Mouse (Mus musculus) cerebellum, adult 18-20 months (tissue): Measurements from ENCODE around the gene Adra1b.

Experiments used
- DNase-seq, 2 experiments: peaks; one replicate each; pipeline ENCODE4 v3.0.0; 2021

The Adra1b gene

GRCm38 (mm10) chr11:43901051-43901654, at the start of gene Adra1b:
Gene Adra1b (minus strand): TSS chr11:43901210.
- no peak for DNase-seq

DNA sequence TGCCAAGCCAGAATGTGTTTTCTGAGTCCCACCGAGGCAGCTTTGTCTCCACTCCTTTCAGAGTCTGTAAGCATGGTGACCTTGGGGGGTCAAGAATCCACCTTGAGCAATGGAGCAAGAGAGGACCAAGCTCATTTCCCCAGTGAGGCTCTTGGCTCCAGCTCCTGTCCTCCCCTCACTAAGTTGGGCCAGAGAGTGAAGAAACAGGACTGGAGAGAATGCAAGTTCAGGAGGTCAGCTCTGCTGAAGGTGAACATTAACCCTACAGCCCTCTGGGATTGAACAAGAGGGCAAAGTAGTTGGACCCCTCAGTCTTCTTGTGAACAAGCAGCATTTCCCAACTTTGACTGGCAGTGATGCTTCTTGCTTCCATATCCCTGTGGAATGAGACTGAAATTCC, 49.3 kb upstream of the Adra1b start:
- DNase-seq, result no peak

GRCm38 (mm10) chr11:43943781-43944180, 42.8 kb upstream of the Adra1b start:
- DNase-seq, result no peak

GRCm38 (mm10) chr11:43943167-43943566, 42.2 kb upstream of the Adra1b start:
- DNase-seq, result no peak

GRCm38 (mm10) chr11:43940501-43941202, 39.6 kb upstream of the Adra1b start:
- DNase-seq, result no peak

DNA sequence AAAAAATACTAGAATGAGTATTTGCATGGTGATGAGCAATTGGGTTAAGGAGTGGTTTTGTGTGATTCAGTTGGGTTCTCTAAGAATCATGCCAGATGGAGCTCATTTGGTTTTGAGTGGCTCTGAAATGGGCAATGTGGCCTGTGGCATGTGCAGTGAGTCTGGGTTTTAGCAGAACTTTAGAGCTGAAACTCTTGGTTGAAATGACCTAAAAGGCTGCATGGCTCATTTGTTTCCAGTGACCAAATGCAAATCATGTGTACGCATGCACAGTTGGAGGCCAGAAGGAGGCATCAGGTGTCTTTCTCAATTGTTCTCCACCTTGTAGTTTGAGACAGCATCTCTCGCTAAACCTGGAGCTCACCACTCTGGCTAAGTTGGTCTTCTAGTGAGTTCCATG, 35.0 kb upstream of the Adra1b start:
- no peak for DNase-seq

GRCm38 (mm10) chr11:43933480-43933879, 32.5 kb upstream of the Adra1b start:
- peak; percentile 12 to 17 for DNase-seq

- DNase-seq, result no peak
Observed at GRCm38 (mm10) chr11:43933000-43933399, 32.0 kb upstream of the Adra1b start.

GRCm38 (mm10) chr11:43930191-43930590, 29.2 kb upstream of the Adra1b start:
- DNase-seq, result no peak

GRCm38 (mm10) chr11:43929706-43930105, 28.7 kb upstream of the Adra1b start:
- no peak for DNase-seq

DNA sequence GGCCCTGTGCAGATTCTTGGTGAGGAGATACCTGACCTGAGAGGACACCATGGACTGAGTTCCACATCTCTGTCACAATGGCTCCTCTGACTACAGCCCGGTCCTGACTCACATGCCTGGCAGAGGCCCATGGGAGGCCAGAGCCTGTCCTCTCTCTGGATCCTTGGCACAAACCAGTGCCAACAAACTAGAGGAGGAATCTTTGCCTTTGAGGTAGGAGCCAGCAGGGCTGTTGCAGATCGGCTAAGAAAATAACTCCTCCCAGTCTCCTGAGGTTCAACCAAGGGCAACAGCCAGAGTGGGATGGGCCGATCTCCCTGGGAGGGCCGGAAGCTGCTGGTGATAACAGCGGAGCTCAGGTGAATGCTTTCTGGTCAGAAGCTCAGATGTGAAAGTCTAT, 28.2 kb upstream of the Adra1b start:
- DNase-seq, result peak; percentile 17 to 21

DNA sequence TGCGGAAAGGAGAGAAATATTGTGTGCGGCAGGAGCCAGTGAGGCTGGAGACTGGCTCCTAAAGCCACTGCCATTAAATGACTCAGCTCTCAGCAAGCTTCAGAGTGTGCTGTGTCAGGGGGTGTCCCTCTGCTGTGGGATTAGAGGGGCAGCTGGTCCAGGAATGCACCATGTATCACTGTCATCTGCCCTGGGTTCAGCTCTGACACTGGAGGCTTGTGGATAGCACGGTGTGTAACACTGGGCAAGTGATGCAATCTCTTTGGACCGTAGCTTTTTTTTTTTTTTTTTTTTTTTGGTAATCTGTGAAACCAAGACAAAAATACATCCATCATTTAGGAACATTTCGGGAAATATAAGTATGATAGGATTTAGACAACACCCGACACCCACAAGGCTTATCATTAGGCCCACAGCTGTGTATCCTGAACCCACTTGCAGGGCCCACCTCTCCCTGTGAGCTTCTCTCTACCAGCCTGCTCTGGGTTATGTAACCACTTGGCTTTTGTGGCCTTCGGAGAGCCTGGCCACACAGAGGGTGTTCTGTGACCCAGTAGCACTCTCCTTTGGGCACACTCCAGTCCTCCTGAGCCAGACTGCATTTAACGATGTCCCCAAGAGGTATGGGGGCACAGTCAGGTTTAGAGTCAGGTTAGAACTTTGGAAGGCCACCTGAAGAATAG, 26.3 kb upstream of the Adra1b start:
- DNase-seq, result peak; percentile 14 to 24

DNA sequence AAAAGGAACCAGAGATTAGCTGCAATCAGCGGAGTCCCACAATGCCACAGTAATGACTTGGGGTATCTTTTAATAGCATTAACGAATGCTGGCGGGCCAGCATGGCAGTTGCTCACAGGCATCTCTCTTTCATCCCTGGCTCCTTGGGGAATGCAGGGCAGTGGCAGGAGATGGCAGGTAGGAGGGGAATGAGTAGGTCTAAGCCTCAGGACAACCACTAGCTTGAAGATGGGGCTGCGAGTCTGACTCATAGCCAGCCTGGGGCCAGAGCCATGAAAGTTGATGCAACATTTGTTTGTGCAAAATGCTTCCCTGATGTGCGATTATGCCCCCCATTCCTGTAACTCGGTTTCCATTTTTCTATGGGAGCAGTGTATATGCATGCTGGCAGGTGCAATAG, 25.2 kb upstream of the Adra1b start:
- DNase-seq, result no peak

DNA sequence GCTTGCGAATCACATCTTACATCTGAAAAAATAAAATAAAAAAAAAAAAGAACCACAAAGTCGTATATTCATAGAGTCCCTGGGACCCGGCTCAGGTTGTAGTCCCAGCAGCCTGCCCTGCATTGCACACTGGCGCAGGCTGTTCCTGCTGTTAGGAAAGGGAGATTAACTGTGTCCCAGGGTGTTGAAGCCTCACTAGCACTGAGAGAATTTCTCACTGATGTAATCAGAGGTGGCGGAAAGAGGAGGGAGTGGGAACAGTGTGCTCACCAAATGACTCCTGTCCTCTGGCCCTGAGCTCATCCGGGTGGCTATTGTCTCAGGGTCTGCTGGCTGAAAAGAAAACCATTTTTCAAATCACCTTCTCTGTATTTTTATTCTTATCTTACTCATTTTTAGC, 24.6 kb upstream of the Adra1b start:
- no peak for DNase-seq

DNA sequence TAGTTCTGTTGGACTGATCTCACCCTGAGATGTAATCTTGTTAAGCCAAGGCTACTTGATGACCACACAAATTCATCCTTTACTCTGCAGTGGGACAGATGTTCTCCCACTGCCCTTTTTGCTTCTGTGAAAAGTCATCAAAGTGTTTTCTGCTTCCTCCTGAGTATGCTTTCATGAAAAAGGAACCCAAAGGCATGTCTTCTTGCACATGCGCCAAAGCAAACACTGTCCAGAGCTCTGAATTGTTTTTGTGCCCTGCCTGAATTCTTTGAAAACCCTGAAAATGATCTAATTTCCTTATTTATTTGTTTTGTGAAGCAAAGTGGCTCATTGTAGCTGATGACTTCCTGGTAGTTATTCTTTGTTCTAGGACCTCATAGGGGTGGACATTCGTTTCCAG, 20.7 kb upstream of the Adra1b start:
- no peak for DNase-seq

DNA sequence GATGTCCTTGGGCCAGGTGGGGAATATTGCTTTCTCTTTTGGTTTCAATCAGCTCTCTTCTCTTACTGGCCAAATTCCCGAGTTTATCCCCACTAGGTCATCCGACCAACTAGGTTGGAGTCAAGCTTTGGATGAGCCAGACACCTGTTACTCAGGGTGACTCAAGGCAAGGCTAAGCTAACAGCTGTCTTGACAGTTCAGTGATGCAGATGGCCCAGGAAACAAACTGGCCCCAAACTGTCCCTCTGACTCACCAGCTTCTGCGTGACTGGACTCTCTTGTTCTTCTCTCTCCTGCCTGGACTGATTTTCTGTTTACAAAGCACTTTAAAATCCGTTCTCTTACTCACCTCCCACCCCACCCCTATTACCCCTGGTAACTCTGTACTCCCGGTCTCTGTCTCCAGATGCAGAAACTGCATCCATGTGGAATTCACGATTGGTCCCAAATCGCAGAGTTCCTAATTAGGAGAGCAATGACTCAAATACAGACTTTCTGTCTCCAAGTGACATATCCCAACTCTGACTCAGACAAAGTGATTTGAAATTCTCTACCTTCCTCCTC, 18.6 kb upstream of the Adra1b start:
- DNase-seq, result no peak

- DNase-seq, result no peak
Observed at GRCm38 (mm10) chr11:43914552-43915447, 13.8 kb upstream of the Adra1b start.

GRCm38 (mm10) chr11:43912136-43912888, 11.3 kb upstream of the Adra1b start:
- DNase-seq, result no peak

GRCm38 (mm10) chr11:43911646-43912045, 10.6 kb upstream of the Adra1b start:
- no peak for DNase-seq

DNA sequence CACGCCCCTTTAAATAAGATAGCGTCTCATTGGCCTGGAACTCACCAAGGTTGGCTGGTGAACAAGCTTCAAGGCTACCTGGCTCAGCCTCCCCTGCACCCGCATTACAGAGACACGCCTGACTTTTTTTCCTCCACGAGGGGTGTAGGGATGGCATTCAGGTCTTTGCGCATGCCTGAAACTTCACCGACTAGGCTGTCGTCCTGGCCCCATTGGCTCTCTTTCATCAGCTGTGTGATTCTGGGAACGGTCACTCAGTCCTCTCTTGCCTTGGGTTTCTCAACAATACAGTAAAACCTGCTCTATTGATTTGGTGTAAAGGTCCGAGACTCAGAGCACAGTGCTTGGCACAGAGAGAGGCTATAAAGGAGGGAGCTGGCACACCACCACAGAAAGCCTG, 2.3 kb upstream of the Adra1b start:
- DNase-seq, result no peak

GRCm38 (mm10) chr11:43899696-43900095, 1.3 kb downstream of the Adra1b start:
- DNase-seq, result no peak

- DNase-seq, result no peak
Observed at GRCm38 (mm10) chr11:43895323-43895722, 5.7 kb downstream of the Adra1b start.
